Mouse (Mus musculus) olfactory bulb, adult 2 months (tissue): Measurements from ENCODE around the gene Atp5d. TPM values are rescaled to one million over a fixed set of nuclear protein-coding genes. Genes with fewer than 3 reads are reported as not detected.
A peak's percentile ranks its signal among the peaks of the same experiment; 100 is the strongest.

Experiments used
- H3K27ac ChIP-seq: fragments of 200-500 bp; 2 replicates; pipeline ENCODE4 v1.5.1; 2012; ENCODE audit warnings: low read depth, low read length; ENCODE audit not compliant: insufficient read depth
- H3K4me1 ChIP-seq: fragments of 200-500 bp; 2 replicates; pipeline ENCODE4 v1.6.1; 2012; ENCODE audit warnings: low read length; ENCODE audit not compliant: control insufficient read depth, insufficient read depth
- H3K4me3 ChIP-seq: fragments of 200-500 bp; 2 replicates; pipeline ENCODE4 v1.5.1; 2012; ENCODE audit warnings: mild to moderate bottlenecking, low read depth, low read length, moderate library complexity; ENCODE audit not compliant: insufficient read depth
- CTCF ChIP-seq: fragments of 200-500 bp; IDR thresholded peaks from 2 replicates; pipeline ENCODE4 v1.5.1; 2012; ENCODE audit warnings: low read depth, mild to moderate bottlenecking, low read length, moderate library complexity; ENCODE audit not compliant: insufficient read depth
- POLR2A ChIP-seq: fragments of 200-500 bp; IDR thresholded peaks from 2 replicates; pipeline ENCODE4 v1.6.1; 2012; ENCODE audit warnings: mild to moderate bottlenecking, low read depth, low read length, moderate library complexity; ENCODE audit not compliant: insufficient read depth
- WGBS: fragments of 180-500 bp; shearing (Covaris S2); methylation state at CpG from one replicate; pipeline ENCODE4 v1.1.7; 2018; 5-methylcytosine and 5-hydroxymethylcytosine counted together
- polyA plus RNA-seq: library from polyadenylated mRNA; stranded (reverse); fragments of >200 nt; gene quantifications from 2 replicates; pipeline ENCODE4 v1.2.4, GENCODE M21; 2012; ENCODE audit warnings: low replicate concordance; ENCODE audit not compliant: missing spikeins, insufficient read depth, insufficient read length

Atp5d gene
- polyA plus RNA-seq, result not detected in 2 replicates

DNA sequence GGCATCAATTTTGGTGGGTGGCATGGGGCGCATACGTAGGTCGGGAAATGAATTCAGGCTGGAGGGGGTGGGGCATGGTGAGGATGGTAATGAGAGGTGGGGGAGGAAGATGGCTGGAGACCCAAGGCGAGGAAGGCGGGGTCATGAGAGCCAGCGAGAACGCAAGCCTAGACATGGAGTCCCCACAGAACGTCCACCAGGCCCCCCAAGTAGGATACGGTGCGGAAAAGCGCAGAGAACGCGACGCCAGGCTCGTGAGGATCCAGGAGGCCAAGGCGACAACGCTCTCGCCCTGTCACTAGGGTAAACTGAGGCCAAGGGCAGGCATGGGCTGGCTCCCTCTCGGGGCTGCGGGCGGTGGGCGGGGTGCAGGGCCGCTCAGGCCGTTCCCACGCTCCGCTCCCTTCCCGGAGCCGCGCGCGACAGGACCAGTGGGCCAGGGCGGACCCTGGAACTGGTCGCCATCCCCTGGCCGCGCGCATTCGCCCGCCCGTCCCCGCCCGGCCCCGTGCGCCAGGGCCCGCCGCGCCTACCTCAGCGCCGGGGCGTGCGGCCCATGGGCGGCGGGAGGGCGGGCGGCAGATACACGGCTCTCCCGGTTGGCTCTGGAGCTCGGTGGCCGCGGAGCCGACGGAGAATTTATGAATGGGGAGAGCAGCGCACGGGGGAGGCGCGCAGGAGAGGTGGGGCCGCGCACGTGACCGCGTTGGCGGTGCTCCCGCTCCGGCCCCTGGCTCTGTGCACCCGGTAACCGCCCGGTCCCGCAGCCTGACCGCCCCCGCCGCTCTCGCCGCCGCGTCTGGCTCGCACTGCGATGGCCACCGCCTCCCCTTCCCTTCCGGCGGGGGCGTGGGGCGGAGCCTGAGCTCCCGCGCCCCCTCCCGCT lies at the start of gene Atp5d:
Gene Atp5d, plus strand, starts transcription at position 80 of the 886 bp plus-strand sequence.
- peaks cover 36% of the 10 kb centered on the region for H3K4me1 ChIP-seq
- peak within 1 kb of the TSS; percentile 89 for H3K4me3 ChIP-seq
- TF ChIP-seq POLR2A (peak; percentile 87), CTCF (no peak)
- H3K27ac ChIP-seq, result peak within 1 kb of the TSS; percentile 99
- under 1% methylated on average over 86 of the region's 94 CpGs for WGBS

DNA sequence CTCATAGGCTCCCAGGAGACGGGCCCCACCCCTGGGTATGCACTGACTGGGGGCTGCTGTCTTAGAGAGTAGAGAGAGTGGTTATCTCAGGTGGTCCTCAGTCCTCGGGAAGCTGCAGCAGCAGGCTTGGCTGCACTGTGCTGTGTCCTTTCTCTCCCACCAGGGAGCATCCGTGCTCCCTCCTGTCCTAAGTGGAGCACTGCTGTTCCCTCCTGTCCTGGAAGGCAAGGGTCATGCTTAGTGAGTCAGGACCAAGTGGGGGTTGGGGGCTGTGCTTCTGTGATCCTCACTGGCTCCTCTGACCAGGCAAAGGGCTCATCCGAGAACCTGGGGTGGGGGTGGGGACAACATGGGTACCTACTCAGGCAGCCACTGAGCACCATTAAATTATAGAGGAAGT lies 49.3 kb upstream of the Atp5d start:
- Histone ChIP-seq H3K4me3 (no peak overlapping the region), H3K27ac (no peak overlapping the region), H3K4me1 (peaks cover 26% of the 10 kb centered on the region)
- 63% methylated on average over 4 of the region's 4 CpGs for WGBS
- no peak for TF ChIP-seq CTCF
- TF ChIP-seq POLR2A, result no peak

DNA sequence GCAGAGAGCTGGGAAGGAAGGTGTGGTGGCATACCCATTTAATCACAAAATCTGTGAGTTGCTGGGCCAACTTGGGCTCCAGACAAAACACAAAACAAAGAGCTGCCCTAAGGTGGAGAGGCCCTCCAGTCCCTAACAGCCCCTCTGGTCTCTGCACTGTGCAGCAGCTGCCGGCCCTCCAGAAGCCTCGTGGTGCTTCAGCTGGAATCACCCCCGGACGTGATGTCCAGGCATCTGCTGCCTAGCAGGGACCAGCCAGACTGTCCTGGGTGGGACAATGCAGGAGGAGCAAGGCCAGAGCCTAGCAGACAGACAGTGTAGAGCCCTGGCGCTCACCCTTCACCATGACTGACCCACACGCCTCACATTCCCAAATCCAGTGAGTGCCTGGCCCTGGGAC lies 46.9 kb upstream of the Atp5d start:
- 86% methylated on average over 6 of the region's 6 CpGs for WGBS
- H3K27ac ChIP-seq, result no peak overlapping the region
- TF ChIP-seq POLR2A, result no peak
- TF ChIP-seq CTCF, result no peak
- H3K4me1 ChIP-seq, result peaks cover 16% of the 10 kb centered on the region
- no peak overlapping the region for H3K4me3 ChIP-seq

DNA sequence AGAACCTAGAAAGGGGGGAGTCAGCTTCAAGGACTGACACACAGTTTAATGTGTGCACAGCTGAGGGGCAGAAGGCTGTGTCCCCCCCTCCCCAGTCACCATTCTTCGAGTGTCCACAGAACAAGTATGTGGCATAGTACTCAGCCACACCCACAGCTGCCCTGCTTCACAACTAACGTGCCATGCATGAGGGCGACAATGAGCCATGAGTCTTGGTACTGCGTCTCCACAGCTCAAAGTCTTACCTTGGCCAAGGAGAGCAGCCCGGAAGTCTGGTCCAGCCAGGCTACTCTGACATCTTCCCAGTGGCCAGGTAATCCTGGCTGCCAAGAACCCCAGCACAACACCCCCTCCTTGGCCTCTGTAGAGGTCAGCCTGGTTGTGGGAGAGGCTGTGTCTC lies 45.7 kb upstream of the Atp5d start:
- TF ChIP-seq CTCF (no peak), POLR2A (no peak)
- Histone ChIP-seq H3K4me1 (peaks cover 15% of the 10 kb centered on the region), H3K4me3 (no peak overlapping the region), H3K27ac (no peak overlapping the region)
- 76% methylated on average over 5 of the region's 5 CpGs for WGBS

DNA sequence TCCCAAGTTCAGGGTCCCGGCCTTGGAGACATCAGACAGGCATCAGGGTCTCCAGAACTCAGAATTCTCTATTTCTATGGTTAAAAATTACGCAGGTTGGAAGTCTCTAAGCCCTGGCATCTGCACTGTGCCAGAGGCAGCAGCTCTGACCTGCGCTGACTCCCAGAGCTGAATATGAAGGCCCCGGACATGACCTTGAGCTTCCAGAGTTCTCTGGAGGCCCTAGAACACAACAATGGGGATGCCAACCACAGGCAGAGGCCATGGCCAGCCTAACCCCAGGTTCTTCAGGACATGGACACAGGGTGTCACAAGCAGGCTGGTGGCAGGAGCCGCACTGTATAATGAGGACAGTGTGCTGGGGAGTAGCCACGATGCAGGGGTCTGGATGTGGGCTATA lies 44.3 kb upstream of the Atp5d start:
- WGBS, result 93% methylated on average over 6 of the region's 6 CpGs

DNA sequence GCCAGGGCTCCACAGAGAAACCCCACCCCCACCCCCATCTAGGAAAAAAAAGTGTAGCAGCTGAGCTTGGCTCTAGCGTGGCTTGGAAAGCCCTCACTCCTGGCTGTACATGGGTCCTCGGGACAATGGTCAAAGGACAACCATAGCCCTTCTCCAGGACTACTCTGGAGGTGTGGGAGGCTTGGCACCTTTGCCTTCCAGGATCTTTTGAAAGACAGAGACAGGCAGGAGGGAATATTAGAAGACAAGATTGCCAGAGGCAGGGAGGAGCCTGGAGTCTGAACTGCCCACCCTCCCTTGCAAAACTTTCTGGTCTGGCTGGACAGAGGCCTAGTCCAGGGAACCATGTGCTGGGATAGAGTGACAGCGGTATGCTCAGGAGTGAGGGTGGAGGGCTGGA lies 43.7 kb upstream of the Atp5d start:
- peaks cover 16% of the 10 kb centered on the region for H3K4me1 ChIP-seq
- H3K4me3 ChIP-seq, result no peak overlapping the region
- TF ChIP-seq POLR2A (no peak), CTCF (no peak)
- no peak overlapping the region for H3K27ac ChIP-seq
- 62% methylated on average over 3 of the region's 3 CpGs for WGBS

More for the DNA sequence above, 44.3 kb upstream of the Atp5d start:
- Histone ChIP-seq H3K27ac (no peak overlapping the region), H3K4me3 (no peak overlapping the region), H3K4me1 (peaks cover 16% of the 10 kb centered on the region)
- TF ChIP-seq CTCF, result no peak
- TF ChIP-seq POLR2A, result no peak

DNA sequence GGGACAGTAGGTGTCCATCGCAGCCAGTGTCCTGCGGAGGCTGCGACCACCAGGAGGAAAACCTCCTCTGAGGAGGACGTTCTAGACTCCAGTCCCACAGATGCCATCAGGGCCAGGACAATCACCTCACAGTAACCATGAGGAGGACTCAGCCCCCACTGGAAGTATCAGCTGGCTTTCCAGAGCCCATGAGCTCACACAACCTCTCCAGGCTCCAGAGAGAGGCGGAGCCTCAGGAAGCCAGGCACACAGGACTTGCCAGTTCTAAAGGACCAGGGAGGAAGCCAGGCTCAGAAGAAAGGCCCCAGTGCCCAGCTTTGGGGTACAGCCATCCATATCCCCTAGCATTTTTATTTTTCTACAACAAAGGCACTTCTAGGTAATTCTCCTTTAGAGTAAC lies 42.9 kb upstream of the Atp5d start:
- TF ChIP-seq POLR2A (no peak), CTCF (no peak)
- H3K4me1 ChIP-seq, result peaks cover 20% of the 10 kb centered on the region
- 82% methylated on average over 5 of the region's 5 CpGs for WGBS
- no peak overlapping the region for H3K27ac ChIP-seq
- H3K4me3 ChIP-seq, result no peak overlapping the region

DNA sequence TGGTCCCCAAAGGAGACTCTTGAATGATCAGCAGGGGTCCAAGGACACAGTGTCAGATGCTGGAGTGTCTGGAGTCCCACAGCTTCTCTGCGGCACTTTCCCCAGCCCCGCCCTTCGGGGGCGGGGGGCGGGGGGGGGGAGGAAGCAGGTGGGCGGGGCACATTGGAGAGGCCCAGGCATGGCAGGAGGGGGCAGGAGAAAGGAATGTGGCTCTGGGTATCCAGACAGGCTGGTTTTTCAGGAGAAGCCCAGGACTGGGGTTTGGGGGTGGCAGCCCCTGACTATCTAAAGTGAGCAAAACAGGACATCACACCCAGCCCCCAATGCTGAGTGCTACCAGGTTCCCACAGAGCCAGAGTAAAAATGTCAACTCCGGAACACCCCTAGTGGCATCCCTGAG lies 41.2 kb upstream of the Atp5d start:
- peaks cover 32% of the 10 kb centered on the region for H3K4me1 ChIP-seq
- WGBS, result 24% methylated on average over 4 of the region's 7 CpGs
- TF ChIP-seq CTCF (no peak), POLR2A (no peak)
- no peak overlapping the region for H3K27ac ChIP-seq
- H3K4me3 ChIP-seq, result no peak overlapping the region

DNA sequence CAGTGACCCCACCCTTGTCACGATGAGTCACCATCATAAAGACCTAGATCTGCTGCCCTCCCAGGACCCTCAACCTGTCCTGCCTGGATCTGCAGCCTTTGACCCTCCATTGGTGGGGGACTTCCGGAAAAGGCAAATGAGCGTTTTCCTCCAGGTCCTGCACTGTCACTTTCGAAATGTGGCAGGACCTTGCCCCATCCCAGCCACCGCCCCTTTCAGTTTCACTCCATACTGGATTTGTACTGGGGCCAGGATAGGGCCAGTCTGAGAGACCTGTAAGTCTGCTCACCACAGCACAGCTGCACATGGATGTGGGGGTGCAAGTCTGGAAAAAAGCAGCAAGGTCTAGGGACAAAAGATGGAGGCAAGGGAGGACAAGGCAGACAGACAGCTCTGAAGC lies 39.8 kb upstream of the Atp5d start:
- TF ChIP-seq CTCF (no peak), POLR2A (no peak)
- WGBS, result 93% methylated on average over 5 of the region's 5 CpGs
- Histone ChIP-seq H3K4me3 (no peak overlapping the region), H3K27ac (no peak overlapping the region), H3K4me1 (peaks cover 30% of the 10 kb centered on the region)

DNA sequence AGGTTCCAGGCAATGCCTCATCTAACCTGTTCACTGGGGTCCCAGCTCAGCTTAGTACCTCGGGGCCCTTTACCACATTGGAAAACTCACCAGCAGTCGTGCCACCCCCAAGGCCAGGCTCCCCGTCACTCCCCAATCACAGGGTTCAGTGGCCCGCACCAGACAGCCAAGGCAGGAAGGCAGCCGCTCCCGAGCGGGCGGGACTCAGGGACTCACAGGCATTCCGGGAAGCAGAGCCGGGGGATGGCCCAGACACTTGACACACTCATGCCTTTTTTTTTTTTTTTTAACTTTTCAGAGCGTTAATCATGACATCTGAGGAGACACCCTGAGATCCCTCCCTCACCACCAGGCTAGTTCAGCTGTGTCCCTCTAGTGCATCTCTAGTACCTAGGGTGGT lies 37.5 kb upstream of the Atp5d start:
- H3K4me3 ChIP-seq, result no peak overlapping the region
- no peak overlapping the region for H3K27ac ChIP-seq
- H3K4me1 ChIP-seq, result peaks cover 23% of the 10 kb centered on the region
- WGBS, result 65% methylated on average over 11 of the region's 11 CpGs
- TF ChIP-seq POLR2A (no peak), CTCF (no peak)
